ENCODE assay signal across 8 mouse cellular contexts in the genomic region with DNA sequence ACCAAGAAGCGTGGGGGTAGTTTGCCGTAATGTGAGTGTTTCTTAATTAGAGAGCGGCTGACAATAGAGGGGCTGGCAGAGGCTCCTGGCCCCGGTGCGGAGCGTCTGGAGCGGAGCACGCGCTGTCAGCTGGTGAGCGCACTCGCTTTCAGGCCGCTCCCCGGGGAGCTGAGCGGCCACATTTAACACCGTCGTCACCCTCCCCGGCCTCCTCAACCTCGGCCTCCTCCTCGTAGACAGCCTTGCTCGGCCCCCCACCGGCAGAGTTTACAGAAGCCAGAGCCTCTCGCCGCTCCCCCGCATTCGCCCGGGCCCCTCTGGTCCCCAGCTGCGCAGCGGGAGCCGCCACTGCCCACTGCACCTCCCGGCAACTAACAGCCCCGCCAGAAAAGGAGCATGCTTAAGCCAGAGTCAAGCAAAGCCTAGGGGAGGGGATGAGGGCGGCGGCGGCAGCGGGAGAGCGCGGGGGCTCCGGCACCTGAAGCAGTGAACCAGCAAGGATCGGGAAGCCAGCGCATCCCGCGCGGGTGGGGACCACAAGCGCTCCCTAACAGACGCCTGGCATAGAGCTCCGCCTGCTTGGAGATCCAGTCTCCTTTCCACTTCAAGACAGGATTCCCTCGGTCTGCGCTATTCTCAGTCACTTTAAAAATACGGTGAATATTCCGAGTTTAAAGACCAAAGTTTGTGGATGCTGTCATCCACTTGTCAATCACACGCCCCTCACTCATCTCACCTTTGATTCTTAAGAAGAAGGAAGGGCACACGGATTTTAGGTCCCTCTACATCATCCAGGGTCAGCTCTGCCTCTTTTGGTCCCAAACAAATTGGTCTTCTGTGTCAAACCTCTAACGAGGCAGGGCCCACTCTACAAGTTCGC. TPM values are rescaled to one million over a fixed set of nuclear protein-coding genes. Genes with fewer than 3 reads are reported as not detected.
DNase-seq lines count a peak whose midpoint lies in the region; ATAC-seq and TF ChIP-seq lines count a peak whose summit lies in the region.

No protein-coding gene starts in this region.

- WGBS in kidney, embryonic 14.5 days = 1% methylated on average over 53 of the region's 54 CpGs
- WGBS in embryonic facial prominence, embryonic 12.5 days = 1% methylated on average over 54 of the region's 54 CpGs
- 1% methylated on average over 52 of the region's 54 CpGs for WGBS in hindbrain, embryonic 15.5 days
- 2% methylated on average over 49 of the region's 54 CpGs for WGBS in midbrain, postnatal 0 days

- no peaks in the 10 kb centered on the region for H3K36me3 ChIP-seq in kidney, embryonic 14.5 days (ENCODE audit: control insufficient read depth, insufficient read depth, low read length)
- no peaks in the 10 kb centered on the region for H3K36me3 ChIP-seq in embryonic facial prominence, embryonic 12.5 days
- no peaks in the 10 kb centered on the region for H3K36me3 ChIP-seq in hindbrain, embryonic 15.5 days
- H3K36me3 ChIP-seq in midbrain, postnatal 0 days (ENCODE audit: insufficient read depth, low read length) = no peaks in the 10 kb centered on the region

- H3K27me3 ChIP-seq in kidney, embryonic 14.5 days (ENCODE audit: control insufficient read depth, insufficient read depth, low read length) = peaks cover 66% of the 10 kb centered on the region
- H3K27me3 ChIP-seq in embryonic facial prominence, embryonic 12.5 days = peaks cover 58% of the 10 kb centered on the region
- H3K27me3 ChIP-seq in hindbrain, embryonic 15.5 days = peaks cover 63% of the 10 kb centered on the region
- H3K27me3 ChIP-seq in midbrain, postnatal 0 days (ENCODE audit: insufficient read depth, low read length) = peaks cover 49% of the 10 kb centered on the region

- no peak for DNase-seq in kidney, adult 9 months
- peak; percentile 61 for DNase-seq in R1 (ENCODE audit: low read depth, low spot score)
- DNase-seq in midbrain, postnatal 0 days (ENCODE audit: low spot score) = peak; percentile 70
- DNase-seq in thymus, adult 18-20 months = no peak
- no peak for DNase-seq in frontal cortex, postnatal 14 days (ENCODE audit: low spot score in 2 of 2)

- H3K27ac ChIP-seq in kidney, embryonic 14.5 days (ENCODE audit: low read depth, low read length) = no peak overlapping the region
- H3K27ac ChIP-seq in embryonic facial prominence, embryonic 12.5 days = no peak overlapping the region
- H3K27ac ChIP-seq in hindbrain, embryonic 15.5 days (replicated peaks) = no peak overlapping the region
- H3K27ac ChIP-seq in midbrain, postnatal 0 days (ENCODE audit: low read depth, low read length) = no peak overlapping the region

- H3K4me3 ChIP-seq in kidney, embryonic 14.5 days (ENCODE audit: low read length) = peak overlapping the region; percentile 39
- peak overlapping the region; percentile 42 for H3K4me3 ChIP-seq in embryonic facial prominence, embryonic 12.5 days
- H3K4me3 ChIP-seq in hindbrain, embryonic 15.5 days = peak overlapping the region; percentile 49
- H3K4me3 ChIP-seq in midbrain, postnatal 0 days (ENCODE audit: low read depth, low read length) = peak overlapping the region; percentile 44

- H3K9me3 ChIP-seq in kidney, embryonic 14.5 days (ENCODE audit: control insufficient read depth, low read length) = no peaks in the 10 kb centered on the region
- no peaks in the 10 kb centered on the region for H3K9me3 ChIP-seq in embryonic facial prominence, embryonic 12.5 days
- no peaks in the 10 kb centered on the region for H3K9me3 ChIP-seq in hindbrain, embryonic 15.5 days
- no peaks in the 10 kb centered on the region for H3K9me3 ChIP-seq in midbrain, postnatal 0 days (ENCODE audit: low read length)

- no peak overlapping the region for H3K9ac ChIP-seq in kidney, embryonic 14.5 days (ENCODE audit: low read depth, low read length)
- H3K9ac ChIP-seq in embryonic facial prominence, embryonic 12.5 days = no peak overlapping the region
- peak overlapping the region; percentile 45 for H3K9ac ChIP-seq in hindbrain, embryonic 15.5 days
- H3K9ac ChIP-seq in midbrain, postnatal 0 days (replicated peaks; ENCODE audit: low read length, poor library complexity, severe bottlenecking) = no peak overlapping the region; the same call in 1 of the 2 replicates

- no peak for TF ChIP-seq CTCF in midbrain, postnatal 0 days (IDR thresholded peaks at IDR 0.05)

- peak; percentile 81 for ATAC-seq in kidney, embryonic 14.5 days (ENCODE audit: low FRiP score, low TSS enrichment)
- 0 out of 2 replicates have a peak, but pooled peaks have one; percentile 65 for ATAC-seq in embryonic facial prominence, embryonic 12.5 days (ENCODE audit: insufficient number of reproducible peaks, insufficient read depth, low FRiP score, low TSS enrichment)
- peak; percentile 86 for ATAC-seq in hindbrain, embryonic 15.5 days (ENCODE audit: low FRiP score, low read depth)
- peak; percentile 77 for ATAC-seq in midbrain, postnatal 0 days (ENCODE audit: low FRiP score)

- peaks cover 9% of the 10 kb centered on the region; the same call in 1 of the 2 replicates for H3K4me1 ChIP-seq in kidney, embryonic 14.5 days (ENCODE audit: control insufficient read depth, insufficient read depth, low read length)
- H3K4me1 ChIP-seq in embryonic facial prominence, embryonic 12.5 days = peaks cover 9% of the 10 kb centered on the region
- peaks cover 19% of the 10 kb centered on the region for H3K4me1 ChIP-seq in hindbrain, embryonic 15.5 days (replicated peaks)
- peaks cover 9% of the 10 kb centered on the region; the same call in 1 of the 2 replicates for H3K4me1 ChIP-seq in midbrain, postnatal 0 days (ENCODE audit: insufficient read depth, low read length)

- peak overlapping the region; percentile 60 for H3K4me2 ChIP-seq in kidney, embryonic 14.5 days (replicated peaks; ENCODE audit: low read depth, low read length)
- peak overlapping the region; percentile 92 for H3K4me2 ChIP-seq in embryonic facial prominence, embryonic 12.5 days (replicated peaks)
- peak overlapping the region; percentile 97 for H3K4me2 ChIP-seq in hindbrain, embryonic 15.5 days
- peak overlapping the region; percentile 89 for H3K4me2 ChIP-seq in midbrain, postnatal 0 days (ENCODE audit: low read depth, low read length, poor library complexity, severe bottlenecking)

RNA-seq across cellular contexts. Expression of gene Atoh1, which starts 5.8 kb away (rescaled TPM):
- not detected in 2 replicates for polyA plus RNA-seq in kidney, embryonic 14.5 days (2014; fragmentation: Nextera tagmentation; extraction: Ambion mirVana)
- 0.24 and 0.84 TPM in 2 replicates for polyA plus RNA-seq in embryonic facial prominence, embryonic 12.5 days (2016; fragmentation: Nextera tagmentation; extraction: Ambion mirVana)
- 13.9 and 17.5 TPM in 2 replicates for polyA plus RNA-seq in hindbrain, embryonic 15.5 days (2015; fragmentation: Nextera tagmentation; extraction: Ambion mirVana)
- 0.33 and 2.7 TPM in 2 replicates for total RNA-seq in midbrain, postnatal 0 days (2014; rRNA removed)
- not detected in 2 replicates for polyA plus RNA-seq in midbrain, postnatal 0 days (2015; fragmentation: Nextera tagmentation; extraction: Ambion mirVana)

Comparison
In these comparisons a context has a peak if more than half of its experiments do, and no peak if none do; other contexts are left out.
1. DNase-seq: peak in R1 (single experiment) and midbrain, postnatal 0 days (single experiment); none in kidney, adult 9 months (single experiment), thymus, adult 18-20 months (0 of 2) and frontal cortex, postnatal 14 days (0 of 2).
2. Peak in every context shown above with its lines, with median percentiles within 50 percentile points of each other: ATAC-seq, H3K4me2 ChIP-seq and H3K4me3 ChIP-seq.